Mouse (Mus musculus) C2C12 (cell line): Measurements from ENCODE around the gene Ankrd33.

Experiments
- CEBPB ChIP-seq: IDR thresholded peaks from one replicate; pipeline ENCODE4 v1.6.1; 2011; ENCODE audit warnings: low read depth, mild to moderate bottlenecking, control low read depth, moderate library complexity
- CTCF ChIP-seq: IDR thresholded peaks from one replicate; pipeline ENCODE4 v1.5.1; 2011; ENCODE audit not compliant: control insufficient read depth, insufficient read depth, insufficient read length
- MAX ChIP-seq: IDR thresholded peaks from one replicate; pipeline ENCODE4 v1.6.1; 2011; ENCODE audit warnings: mild to moderate bottlenecking, control low read depth
- MYOD1 ChIP-seq: IDR thresholded peaks from one replicate; pipeline ENCODE4 v1.6.1; 2011; ENCODE audit warnings: low read depth; ENCODE audit not compliant: control insufficient read depth, insufficient read length
- MYOG ChIP-seq: IDR thresholded peaks from one replicate; pipeline ENCODE4 v1.6.1; 2011; ENCODE audit not compliant: control insufficient read depth, insufficient read length; ENCODE audit errors: extremely low read depth
- USF1 ChIP-seq: IDR thresholded peaks from one replicate; pipeline ENCODE4 v1.6.1; 2011; ENCODE audit warnings: low read depth, mild to moderate bottlenecking, control low read depth, moderate library complexity

DNA sequence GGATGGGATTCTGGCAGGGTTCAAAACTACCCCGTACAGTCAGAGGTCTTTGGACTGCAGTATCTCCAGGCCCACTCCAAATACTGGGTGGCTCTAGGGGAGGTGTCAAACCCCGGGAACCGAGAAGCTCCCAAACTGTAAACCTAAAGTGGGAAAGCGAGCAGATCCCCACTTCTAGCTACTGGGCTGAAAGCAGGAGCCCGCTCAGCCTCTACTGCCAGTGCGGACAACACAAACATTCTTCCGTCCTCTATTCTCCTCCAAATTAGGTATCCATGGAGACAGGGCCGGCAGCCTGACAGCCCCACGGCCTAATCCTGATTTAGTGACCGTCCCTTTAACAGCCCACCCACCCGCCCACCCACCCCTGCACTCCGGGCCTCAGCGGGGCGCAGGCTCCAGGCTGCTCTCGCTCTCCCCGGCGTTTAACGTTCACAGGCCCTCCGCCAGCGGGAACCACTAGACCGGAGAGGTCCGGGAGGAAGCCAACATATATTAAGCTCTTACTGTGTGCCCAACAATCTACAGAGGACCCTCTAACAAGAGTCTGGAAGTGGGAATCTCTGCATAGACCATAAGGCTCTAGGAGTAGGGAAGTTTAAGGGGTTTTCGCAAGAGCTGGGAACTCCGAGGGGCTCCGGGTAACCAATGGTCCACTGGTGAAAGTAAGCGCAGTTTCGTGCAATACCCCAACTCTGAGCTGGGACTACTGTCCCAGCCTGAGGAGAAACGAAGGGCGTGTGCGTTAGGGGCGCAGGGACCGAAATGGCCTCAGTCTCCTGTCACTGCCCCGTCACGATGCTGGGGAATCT lies 38.3 kb upstream of the Ankrd33 start:
- TF ChIP-seq CTCF (no peak), MYOD1 (no peak), MAX (no peak), USF1 (no peak), CEBPB (no peak), MYOG (no peak)
